Mouse (Mus musculus): ENCODE results near the gene Rnf103. TPM values are rescaled to one million over a fixed set of nuclear protein-coding genes. Genes with fewer than 3 reads are reported as not detected.
"Not testable (repeated sequence)": the region's sequence is repeated elsewhere in the genome, so short reads cannot be mapped to it uniquely, and the experiment has no call there.

The Rnf103 gene
- 10 to 100 TPM; 44.5 to 47.7 TPM for total RNA-seq (2021)

GRCm38 (mm10) chr6:71493675-71494340 is at the start of gene Rnf103:
Gene Rnf103, plus strand, starts transcription at chr6:71493894.
- DNase-seq = peak; percentile 90 to 92

GRCm38 (mm10) chr6:71444756-71445155 is 48.9 kb upstream of the Rnf103 start:
- no peak for DNase-seq

- no peak for DNase-seq
These were observed 48.1 kb upstream of the Rnf103 start for GRCm38 (mm10) chr6:71445560-71445959.

GRCm38 (mm10) chr6:71452792-71453191 is 40.9 kb upstream of the Rnf103 start:
- DNase-seq = no peak

GRCm38 (mm10) chr6:71453983-71454739 is 39.5 kb upstream of the Rnf103 start:
- not testable (repeated sequence) for DNase-seq

GRCm38 (mm10) chr6:71457956-71458608 is 35.6 kb upstream of the Rnf103 start:
- DNase-seq = no peak

GRCm38 (mm10) chr6:71465146-71465545 is 28.5 kb upstream of the Rnf103 start:
- no peak for DNase-seq

GRCm38 (mm10) chr6:71467766-71468165 is 25.9 kb upstream of the Rnf103 start:
- DNase-seq = peak in 1 of 2 experiments; percentile 3

- no peak for DNase-seq
These were observed 24.4 kb upstream of the Rnf103 start for GRCm38 (mm10) chr6:71469291-71469690.

GRCm38 (mm10) chr6:71471830-71472520 is 21.7 kb upstream of the Rnf103 start:
- no peak for DNase-seq

- no peak for DNase-seq
These were observed 20.9 kb upstream of the Rnf103 start for GRCm38 (mm10) chr6:71472786-71473185.

- DNase-seq = no peak
These were observed 18.1 kb upstream of the Rnf103 start for GRCm38 (mm10) chr6:71475604-71476003.

- no peak for DNase-seq
These were observed 16.9 kb upstream of the Rnf103 start for GRCm38 (mm10) chr6:71476783-71477182.

GRCm38 (mm10) chr6:71478816-71479568 is 14.7 kb upstream of the Rnf103 start:
- DNase-seq = not testable (repeated sequence)

GRCm38 (mm10) chr6:71479588-71479987 is 14.1 kb upstream of the Rnf103 start:
- DNase-seq = not testable (repeated sequence)

- no peak for DNase-seq
These were observed 13.6 kb upstream of the Rnf103 start for GRCm38 (mm10) chr6:71480136-71480535.

GRCm38 (mm10) chr6:71481136-71481535 is 12.6 kb upstream of the Rnf103 start:
- DNase-seq = no peak

GRCm38 (mm10) chr6:71485246-71485645 is 8.4 kb upstream of the Rnf103 start:
- DNase-seq = no peak

- no peak for DNase-seq
These were observed 7.5 kb upstream of the Rnf103 start for GRCm38 (mm10) chr6:71486226-71486625.

GRCm38 (mm10) chr6:71486867-71487266 is 6.8 kb upstream of the Rnf103 start:
- no peak for DNase-seq

- no peak for DNase-seq
These were observed 5.7 kb upstream of the Rnf103 start for GRCm38 (mm10) chr6:71487966-71488365.

- no peak for DNase-seq
These were observed 1.6 kb upstream of the Rnf103 start for GRCm38 (mm10) chr6:71492136-71492535.
